Mouse (Mus musculus) intestine, embryonic 15.5 days (tissue): ENCODE data around the gene Catsperg1. TPM values are rescaled to one million over a fixed set of nuclear protein-coding genes. Genes with fewer than 3 reads are reported as not detected.
"Not testable (repeated sequence)": the region's sequence is repeated elsewhere in the genome, so short reads cannot be mapped to it uniquely, and the experiment has no call there.

ENCODE experiments used
- ATAC-seq: fragments of 200-750 bp; cut with Nextera tagmentation; 2 replicates; pipeline ENCODE4 v1.8.0; 2017; ENCODE audit warnings: moderate TSS enrichment, moderate library complexity
- H3K27ac ChIP-seq: fragments of 300-500 bp; sonication (generic); 2 replicates; pipeline ENCODE4 v1.5.1; 2015; ENCODE audit warnings: mild to moderate bottlenecking, inconsistent platforms
- H3K27me3 ChIP-seq: fragments of 300-500 bp; sonication (generic); replicated peaks from 2 replicates; pipeline ENCODE4 v1.6.1; 2015; ENCODE audit warnings: inconsistent platforms
- H3K36me3 ChIP-seq: fragments of 300-500 bp; sonication (generic); 2 replicates; pipeline ENCODE4 v1.6.1; 2015; ENCODE audit warnings: inconsistent platforms
- H3K4me1 ChIP-seq: fragments of 300-500 bp; sonication (generic); replicated peaks from 2 replicates; pipeline ENCODE4 v1.6.1; 2015; ENCODE audit warnings: inconsistent platforms
- H3K4me2 ChIP-seq: fragments of 300-500 bp; sonication (generic); replicated peaks from 2 replicates; pipeline ENCODE4 v1.6.1; 2015; ENCODE audit warnings: mild to moderate bottlenecking, inconsistent platforms
- H3K4me3 ChIP-seq: fragments of 300-500 bp; sonication (generic); replicated peaks from 2 replicates; pipeline ENCODE4 v1.5.1; 2015; ENCODE audit warnings: inconsistent platforms
- H3K9ac ChIP-seq: fragments of 300-500 bp; sonication (generic); 2 replicates; pipeline ENCODE4 v1.6.1; 2015; ENCODE audit warnings: inconsistent platforms
- H3K9me3 ChIP-seq: fragments of 300-500 bp; sonication (generic); 2 replicates; pipeline ENCODE4 v1.6.1; 2016; ENCODE audit warnings: inconsistent platforms
- WGBS: fragments of 180-500 bp; shearing (Covaris S2); methylation state at CpG from one replicate; pipeline ENCODE4 v1.1.7; 2015; 5-methylcytosine and 5-hydroxymethylcytosine counted together
- polyA plus RNA-seq: library from polyadenylated mRNA; unstranded; fragments of >200 nt; fragmentation: Nextera tagmentation; extraction: Ambion mirVana; gene quantifications from 2 replicates; pipeline ENCODE4 v1.2.1, GENCODE M21; 2015

The Catsperg1 gene
- polyA plus RNA-seq, 1 experiment from 2014 or later, result 0.99 TPM

GRCm38 (mm10) chr7:29225520-29225919 lies 11.7 kb upstream of the Catsperg1 start:
- Histone ChIP-seq H3K9ac (no peak overlapping the region), H3K27ac (no peak overlapping the region), H3K36me3 (no peaks in the 10 kb centered on the region), H3K4me2 (no peak overlapping the region), H3K4me1 (0 out of 2 replicates have a peak, but pooled peaks cover 2% of the 10 kb centered on the region), H3K9me3 (no peaks in the 10 kb centered on the region), H3K4me3 (no peak overlapping the region), H3K27me3 (0 out of 2 replicates have a peak, but pooled peaks cover 4% of the 10 kb centered on the region)
- 79% methylated on average over 13 of the region's 13 CpGs for WGBS
- no peak for ATAC-seq

- WGBS, result 14% methylated on average over 16 of the region's 16 CpGs
Observed at GRCm38 (mm10) chr7:29224756-29225394, 11.0 kb upstream of the Catsperg1 start.

GRCm38 (mm10) chr7:29214846-29215245 lies 1.0 kb upstream of the Catsperg1 start:
- peaks cover 11% of the 10 kb centered on the region; the same call in 1 of the 2 replicates for H3K4me1 ChIP-seq
- WGBS, result 48% methylated on average over 15 of the region's 15 CpGs
- no peak overlapping the region for H3K4me2 ChIP-seq
- 0 out of 2 replicates have a peak, but pooled peaks cover 2% of the 10 kb centered on the region for H3K36me3 ChIP-seq
- H3K9ac ChIP-seq, result no peak overlapping the region
- no peak overlapping the region for H3K27ac ChIP-seq
- H3K4me3 ChIP-seq, result no peak overlapping the region
- H3K27me3 ChIP-seq, result no peaks in the 10 kb centered on the region
- H3K9me3 ChIP-seq, result peaks cover 6% of the 10 kb centered on the region; the same call in 1 of the 2 replicates
- no peak for ATAC-seq

More at GRCm38 (mm10) chr7:29224756-29225394, 11.0 kb upstream of the Catsperg1 start:
- H3K36me3 ChIP-seq, result no peaks in the 10 kb centered on the region
- 0 out of 2 replicates have a peak, but pooled peaks cover 2% of the 10 kb centered on the region for H3K4me1 ChIP-seq
- H3K27me3 ChIP-seq, result 0 out of 2 replicates have a peak, but pooled peaks cover 4% of the 10 kb centered on the region
- no peak overlapping the region for H3K27ac ChIP-seq
- no peak overlapping the region for H3K9ac ChIP-seq
- no peak overlapping the region for H3K4me3 ChIP-seq
- peaks cover under 1% of the 10 kb centered on the region; the same call in 1 of the 2 replicates for H3K9me3 ChIP-seq
- H3K4me2 ChIP-seq, result no peak overlapping the region
- ATAC-seq, result no peak

- Histone ChIP-seq H3K36me3 (no peaks in the 10 kb centered on the region), H3K4me2 (no peak overlapping the region; the same call in 1 of the 2 replicates), H3K27me3 (no peaks in the 10 kb centered on the region), H3K9ac (no peak overlapping the region), H3K27ac (no peak overlapping the region), H3K9me3 (no peaks in the 10 kb centered on the region), H3K4me1 (peaks cover 11% of the 10 kb centered on the region; the same call in 1 of the 2 replicates), H3K4me3 (no peak overlapping the region)
- WGBS, result 54% methylated on average over 2 of the region's 2 CpGs
- no peak for ATAC-seq
Observed at GRCm38 (mm10) chr7:29214236-29214635, 401 bp upstream of the Catsperg1 start.

GRCm38 (mm10) chr7:29212775-29213560 lies 867 bp downstream of the Catsperg1 start:
- not testable (repeated sequence) for H3K9ac ChIP-seq, H3K27ac ChIP-seq, ATAC-seq, H3K36me3 ChIP-seq, H3K27me3 ChIP-seq, H3K9me3 ChIP-seq
- Histone ChIP-seq H3K4me2 (peak overlapping the region; percentile 61), H3K4me3 (0 out of 2 replicates have a peak overlapping the region, but pooled peaks have one; percentile 43), H3K4me1 (peaks cover 11% of the 10 kb centered on the region; the same call in 1 of the 2 replicates)
- 24% methylated on average over 40 of the region's 40 CpGs for WGBS

- 20% methylated on average over 26 of the region's 26 CpGs for WGBS
- Histone ChIP-seq H3K4me2 (peak overlapping the region; percentile 61), H3K4me3 (peak overlapping the region; percentile 43), H3K4me1 (peaks cover 11% of the 10 kb centered on the region; the same call in 1 of the 2 replicates), H3K9ac (no peak overlapping the region), H3K36me3 (no peaks in the 10 kb centered on the region), H3K9me3 (no peaks in the 10 kb centered on the region), H3K27ac (peak overlapping the region; percentile 73), H3K27me3 (no peaks in the 10 kb centered on the region)
- ATAC-seq, result no peak
Observed at GRCm38 (mm10) chr7:29212199-29212765, 1.6 kb downstream of the Catsperg1 start.

- peak overlapping the region; percentile 43 for H3K4me3 ChIP-seq
- WGBS, result 5% methylated on average over 34 of the region's 34 CpGs
- H3K27ac ChIP-seq, result peak overlapping the region; percentile 73
- H3K9me3 ChIP-seq, result no peaks in the 10 kb centered on the region
- H3K9ac ChIP-seq, result peak overlapping the region; percentile 23; the same call in 1 of the 2 replicates
- H3K36me3 ChIP-seq, result no peaks in the 10 kb centered on the region
- no peaks in the 10 kb centered on the region for H3K27me3 ChIP-seq
- ATAC-seq, result peak; percentile 92
- peak overlapping the region; percentile 61 for H3K4me2 ChIP-seq
- peaks cover 11% of the 10 kb centered on the region; the same call in 1 of the 2 replicates for H3K4me1 ChIP-seq
Observed at GRCm38 (mm10) chr7:29211415-29212198, 2.2 kb downstream of the Catsperg1 start.

- Histone ChIP-seq H3K4me2 (peak overlapping the region; percentile 61), H3K4me1 (peaks cover 11% of the 10 kb centered on the region; the same call in 1 of the 2 replicates), H3K27ac (peak overlapping the region; percentile 73), H3K4me3 (peak overlapping the region; percentile 43)
- not testable (repeated sequence) for H3K9ac ChIP-seq, H3K27me3 ChIP-seq, H3K9me3 ChIP-seq, H3K36me3 ChIP-seq
- 23% methylated on average over 15 of the region's 15 CpGs for WGBS
- ATAC-seq, result peak; percentile 69
Observed at GRCm38 (mm10) chr7:29211013-29211412, 2.8 kb downstream of the Catsperg1 start.

GRCm38 (mm10) chr7:29202577-29202976 lies 11.3 kb downstream of the Catsperg1 start:
- 78% methylated on average over 6 of the region's 6 CpGs for WGBS
- H3K9ac ChIP-seq, result no peak overlapping the region
- ATAC-seq, result no peak
- no peaks in the 10 kb centered on the region for H3K36me3 ChIP-seq
- H3K4me2 ChIP-seq, result no peak overlapping the region
- H3K27me3 ChIP-seq, result no peaks in the 10 kb centered on the region
- no peaks in the 10 kb centered on the region for H3K9me3 ChIP-seq
- no peak overlapping the region for H3K4me3 ChIP-seq
- H3K27ac ChIP-seq, result no peak overlapping the region
- no peaks in the 10 kb centered on the region for H3K4me1 ChIP-seq

GRCm38 (mm10) chr7:29194230-29194629 lies 19.6 kb downstream of the Catsperg1 start:
- not testable (repeated sequence) for H3K9me3 ChIP-seq, H3K36me3 ChIP-seq, H3K9ac ChIP-seq, H3K27me3 ChIP-seq, H3K4me3 ChIP-seq, H3K27ac ChIP-seq, H3K4me2 ChIP-seq, H3K4me1 ChIP-seq
- peak; percentile 66 for ATAC-seq
- WGBS, result 57% methylated on average over 1 of the region's 1 CpGs

- ATAC-seq, H3K4me2 ChIP-seq, H3K9ac ChIP-seq, H3K4me3 ChIP-seq, H3K36me3 ChIP-seq, H3K27ac ChIP-seq, H3K9me3 ChIP-seq, H3K27me3 ChIP-seq: not testable (repeated sequence)
- H3K4me1 ChIP-seq, result peaks cover 13% of the 10 kb centered on the region
- 93% methylated on average over 4 of the region's 4 CpGs for whole genome bisulfite sequencing
Observed at GRCm38 (mm10) chr7:29181323-29181722, 32.5 kb downstream of the Catsperg1 start.
